Mouse (Mus musculus) hindbrain, embryonic 16.5 days (tissue): ENCODE results near the gene Ptf1a. TPM values are rescaled to one million over a fixed set of nuclear protein-coding genes. Genes with fewer than 3 reads are reported as not detected.

Source experiments
- polyA plus RNA-seq: library from polyadenylated mRNA; unstranded; fragments of >200 nt; fragmentation: Nextera tagmentation; extraction: Ambion mirVana; gene quantifications from 2 replicates; pipeline ENCODE4 v1.2.1, GENCODE M21; 2015

The Ptf1a gene
- polyA plus RNA-seq, 1 experiment from 2014 or later, result 1.7 TPM

Other genes starting within 250 kb of the Ptf1a start
- 1.6 and 1.9 TPM in 2 replicates for gene Armc3, start 246.4 kb upstream of the Ptf1a start, polyA plus RNA-seq
- 10.5 and 12.9 TPM in 2 replicates for gene Msrb2, start 74.2 kb upstream of the Ptf1a start, polyA plus RNA-seq
- 0.12 and 0.15 TPM in 2 replicates for gene 4921504E06Rik, start 108.3 kb downstream of the Ptf1a start, polyA plus RNA-seq
- 1.3 and 1.5 TPM in 2 replicates for gene Otud1, start 212.1 kb downstream of the Ptf1a start, polyA plus RNA-seq